ENCODE assay signal across 26 mouse cellular contexts in the genomic region with DNA sequence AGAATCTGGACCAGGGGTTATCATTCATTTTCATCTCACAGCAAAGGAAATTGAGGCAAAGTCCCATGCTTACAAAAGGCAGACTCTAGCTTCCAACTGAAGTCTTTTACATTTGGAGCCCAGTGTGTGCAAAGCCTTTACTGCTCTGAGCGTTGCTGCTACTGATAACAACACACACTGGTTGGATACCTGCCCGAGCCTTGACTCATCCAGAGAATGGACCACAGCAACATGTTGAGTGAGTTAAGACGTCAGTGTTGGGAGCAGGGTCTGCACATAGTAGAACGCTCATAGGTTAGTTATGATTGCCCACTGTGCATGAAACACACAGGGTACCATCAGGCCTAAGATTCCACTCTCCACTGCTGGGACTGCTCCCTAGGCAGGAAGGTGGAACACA. TPM values are rescaled to one million over a fixed set of nuclear protein-coding genes. Genes with fewer than 3 reads are reported as not detected.
DNase-seq lines count a peak whose midpoint lies in the region; ATAC-seq and TF ChIP-seq lines count a peak whose summit lies in the region.
"Had no signal": no experiment of that assay in that cellular context is flagged by ENCODE, and none has a peak within 500 bp of the region (broad histone marks: within the 10 kb centered on the region; RNA-seq: fewer than 3 reads in every experiment).

No protein-coding gene starts in this region.

- H3K4me2 ChIP-seq in hindbrain, postnatal 0 days (ENCODE audit: low read depth, low read length), result no peak overlapping the region

- H3K27ac ChIP-seq in MEL (ENCODE audit: control insufficient read depth, low read depth, low read length), result no peak overlapping the region
- no peak overlapping the region for H3K27ac ChIP-seq in hindbrain, postnatal 0 days

- H3K9me3 ChIP-seq in MEL (replicated peaks; ENCODE audit: insufficient read depth, low read length), result no peaks in the 10 kb centered on the region
- H3K9me3 ChIP-seq in hindbrain, postnatal 0 days (ENCODE audit: low read length), result no peaks in the 10 kb centered on the region
- H3K9me3 ChIP-seq: G1E had no signal

- no peaks in the 10 kb centered on the region for H3K4me1 ChIP-seq in MEL (ENCODE audit: control insufficient read depth in 1 of 2, insufficient read depth in 2 of 2, low read length in 2 of 2)
- H3K4me1 ChIP-seq in hindbrain, postnatal 0 days (ENCODE audit: insufficient read depth, low read length), result no peaks in the 10 kb centered on the region

- H3K79me2 ChIP-seq in MEL (ENCODE audit: control insufficient read depth, insufficient read depth, low read length, poor library complexity), result no peaks in the 10 kb centered on the region

- no peak for TF ChIP-seq RAD21 in MEL (IDR thresholded peaks at IDR 0.05; ENCODE audit: low read depth, low read length)

- DNase-seq in MEL (ENCODE audit: low read depth, low spot score) (peak; percentile 53), NIH3T3 (ENCODE audit: low read depth) (peak; percentile 52)
- DNase-seq in hindbrain, postnatal 0 days (ENCODE audit: low spot score), result no peak
- DNase-seq in lung, adult 18-20 months, result no peak
- DNase-seq: adrenal gland, adult 2 months; adrenal gland, adult 8-10 months; adrenal gland, postnatal 10 days; adrenal gland, postnatal 14 days; adrenal gland, postnatal 25 days; adrenal gland, postnatal 36 days; B cell, adult 2 months; cerebellum, adult 11 months; cerebellum, adult 11-12 months; cerebellum, adult 18-20 months; cerebellum, adult 2 months; cerebellum, adult 8-10 months had no signal

- WGBS in hindbrain, postnatal 0 days, result 93% methylated on average over 4 of the region's 4 CpGs

- no peak for ATAC-seq in hindbrain, postnatal 0 days
- ATAC-seq: activated CD4-positive, CD25-positive, alpha-beta regulatory T cell, adult 4 months; CD4-positive, CD25-positive, alpha-beta regulatory T cell, adult 4 months; Patski had no signal

- H3K4me3 ChIP-seq in MEL (ENCODE audit: control insufficient read depth in 1 of 2, insufficient read depth in 1 of 2, low read depth in 2 of 2, low read length in 2 of 2), result no peak overlapping the region
- no peak overlapping the region for H3K4me3 ChIP-seq in hindbrain, postnatal 0 days (ENCODE audit: low read length)

- no peak for TF ChIP-seq POLR2A in MEL (IDR thresholded peaks at IDR 0.05; ENCODE audit: control insufficient read depth in 1 of 2, insufficient read depth in 1 of 2, low read depth in 1 of 2, low read length in 2 of 2, poor library complexity in 1 of 2)

- no peaks in the 10 kb centered on the region for H3K36me3 ChIP-seq in MEL (ENCODE audit: control insufficient read depth in 1 of 2, insufficient read depth in 2 of 2, low read length in 2 of 2)
- H3K36me3 ChIP-seq in hindbrain, postnatal 0 days (ENCODE audit: insufficient read depth, low read length), result no peaks in the 10 kb centered on the region
- H3K36me3 ChIP-seq: G1E had no signal

- H3K27me3 ChIP-seq in MEL (ENCODE audit: control insufficient read depth in 1 of 2, insufficient read depth in 2 of 2, low read length in 2 of 2), result no peaks in the 10 kb centered on the region; a peak in 2 of 4 replicates
- H3K27me3 ChIP-seq in hindbrain, postnatal 0 days (ENCODE audit: insufficient read depth, low read length), result no peaks in the 10 kb centered on the region

- no peak overlapping the region for H3K9ac ChIP-seq in MEL (ENCODE audit: control insufficient read depth, low read depth, low read length, poor library complexity, severe bottlenecking)
- no peak overlapping the region for H3K9ac ChIP-seq in hindbrain, postnatal 0 days (replicated peaks; ENCODE audit: low read length)

- no peak for TF ChIP-seq EP300 in MEL (IDR thresholded peaks at IDR 0.05; ENCODE audit: low read depth in 1 of 2, low read length in 2 of 2)

- TF ChIP-seq CTCF in MEL (IDR thresholded peaks at IDR 0.05 in 2 of 3, conservative IDR thresholded peaks at IDR 0.05 in 1 of 3; ENCODE audit: control insufficient read depth in 1 of 3, insufficient read depth in 1 of 3, low read depth in 2 of 3, low read length in 3 of 3, poor library complexity in 1 of 3, severe bottlenecking in 1 of 3), result no peak
- TF ChIP-seq CTCF in hindbrain, postnatal 0 days (IDR thresholded peaks at IDR 0.05; ENCODE audit: low read depth), result no peak

TF ChIP-seq in MEL, 35 proteins besides CTCF, POLR2A, EP300 and RAD21:
- TF ChIP-seq UBTF (IDR thresholded peaks at IDR 0.05; ENCODE audit: borderline replicate concordance, insufficient read depth, low read depth, low read length) (no peak), SIN3A (IDR thresholded peaks at IDR 0.05; ENCODE audit: low read length) (no peak), GABPA (IDR thresholded peaks at IDR 0.05; ENCODE audit: low read depth, low read length) (no peak), MYB (IDR thresholded peaks at IDR 0.05; ENCODE audit: low read depth, low read length) (no peak), POLR2AphosphoS5 (IDR thresholded peaks at IDR 0.05; ENCODE audit: borderline replicate concordance, low read depth, low read length) (no peak), MEF2A (IDR thresholded peaks at IDR 0.05; ENCODE audit: extremely low read depth, insufficient replicate concordance, low read depth, low read length, poor library complexity, severe bottlenecking) (no peak), HCFC1 (IDR thresholded peaks at IDR 0.05; ENCODE audit: low read depth, low read length) (no peak), TAL1 (IDR thresholded peaks at IDR 0.05; ENCODE audit: low read length) (no peak), ZKSCAN1 (IDR thresholded peaks at IDR 0.05; ENCODE audit: low read depth, low read length) (no peak), POLR2AphosphoS2 (IDR thresholded peaks at IDR 0.05; ENCODE audit: low read length) (no peak), CHD1 (IDR thresholded peaks at IDR 0.05; ENCODE audit: low read depth, low read length) (no peak), ETS1 (IDR thresholded peaks at IDR 0.05; ENCODE audit: low read depth, low read length) (no peak), MYC (IDR thresholded peaks at IDR 0.05; ENCODE audit: low read depth, low read length) (no peak)
TF ChIP-seq in MEL: peak in this region for 0.

RNA-seq across cellular contexts. Expression of gene Ccdc113, which starts 9.9 kb away (rescaled TPM):
- not detected in 2 replicates for total RNA-seq in MEL (2012; rRNA removed)
- polyA plus RNA-seq in MEL (2012; ENCODE audit: insufficient read depth in 1 of 2, insufficient read length in 2 of 2, low read depth in 1 of 2, low replicate concordance in 2 of 2, missing spikeins in 1 of 2), result not detected
- total RNA-seq in hindbrain, postnatal 0 days (2014; rRNA removed), result 0.78 and 1.0 TPM in 2 replicates
- 3.2 and 5.0 TPM in 2 replicates for polyA plus RNA-seq in hindbrain, postnatal 0 days (2015; fragmentation: Nextera tagmentation; extraction: Ambion mirVana)
- total RNA-seq: CH12.LX, G1E had no signal
- polyA plus RNA-seq: activated CD4-positive, CD25-positive, alpha-beta regulatory T cell, adult 4 months; adrenal gland, adult 2 months; C2C12; CD4-positive, CD25-positive, alpha-beta regulatory T cell, adult 4 months; G1E had no signal

RNA-seq across cellular contexts. Expression of gene Csnk2a2, which starts 34.2 kb away (rescaled TPM):
- 42.3 and 44.0 TPM in 2 replicates for total RNA-seq in MEL (2012; rRNA removed)
- polyA plus RNA-seq in MEL (2012; ENCODE audit: insufficient read depth in 1 of 2, insufficient read length in 2 of 2, low read depth in 1 of 2, low replicate concordance in 2 of 2, missing spikeins in 1 of 2), result 100 to 1,000 TPM in 1 of 2 experiments, not detected in 1; 121 TPM
- 17.5 and 25.3 TPM in 2 replicates for total RNA-seq in hindbrain, postnatal 0 days (2014; rRNA removed)
- 7.8 and 9.3 TPM in 2 replicates for polyA plus RNA-seq in hindbrain, postnatal 0 days (2015; fragmentation: Nextera tagmentation; extraction: Ambion mirVana)

RNA-seq across cellular contexts. Expression of gene Prss54, which starts 52.1 kb away (rescaled TPM):
- total RNA-seq in MEL (2012; rRNA removed), result not detected in 2 replicates
- polyA plus RNA-seq in MEL (2012; ENCODE audit: insufficient read depth in 1 of 2, insufficient read length in 2 of 2, low read depth in 1 of 2, low replicate concordance in 2 of 2, missing spikeins in 1 of 2), result not detected
- not detected in 2 replicates for total RNA-seq in hindbrain, postnatal 0 days (2014; rRNA removed)
- not detected in 2 replicates for polyA plus RNA-seq in hindbrain, postnatal 0 days (2015; fragmentation: Nextera tagmentation; extraction: Ambion mirVana)
- total RNA-seq: adrenal gland, adult 18-20 months; adrenal gland, adult 2 months; adrenal gland, adult 8-10 months; adrenal gland, postnatal 10 days; adrenal gland, postnatal 14 days; adrenal gland, postnatal 25 days; adrenal gland, postnatal 36 days; adrenal gland, postnatal 4 days; CH12.LX; ES-E14 had no signal
- polyA plus RNA-seq: activated CD4-positive, CD25-positive, alpha-beta regulatory T cell, adult 4 months; adrenal gland, adult 2 months; brain, embryonic 14.5 days; C2C12; CD4-positive, CD25-positive, alpha-beta regulatory T cell, adult 4 months; cerebellum, adult 2 months; G1E; Patski had no signal

Comparison
In these comparisons a context has a peak if more than half of its experiments do, and no peak if none do; other contexts are left out.
1. DNase-seq: peak in MEL (single experiment) and NIH3T3 (single experiment); none in hindbrain, postnatal 0 days (single experiment) and lung, adult 18-20 months (0 of 2).